Mouse (Mus musculus) C2C12 (cell line): ENCODE data around the gene Sbf2. TPM values are rescaled to one million over a fixed set of nuclear protein-coding genes. Genes with fewer than 3 reads are reported as not detected.

Experiments used
- H3K27me3 ChIP-seq: one replicate; pipeline ENCODE4 v1.6.1; 2011; ENCODE audit not compliant: control insufficient read depth, insufficient read depth, insufficient read length
- H3K36me3 ChIP-seq: one replicate; pipeline ENCODE4 v1.6.1; 2011; ENCODE audit not compliant: control insufficient read depth, insufficient read depth
- H3K4me3 ChIP-seq: one replicate; pipeline ENCODE4 v1.5.1; 2011; ENCODE audit warnings: mild to moderate bottlenecking, control low read depth; ENCODE audit not compliant: poor library complexity, insufficient read depth, severe bottlenecking
- H3K79me2 ChIP-seq: one replicate; pipeline ENCODE4 v1.6.1; 2011; ENCODE audit not compliant: control insufficient read depth, insufficient read depth
- H3K79me3 ChIP-seq: one replicate; pipeline ENCODE4 v1.6.1; 2011; ENCODE audit warnings: low read depth, control low read depth
- H3ac ChIP-seq: one replicate; pipeline ENCODE3; 2011; ENCODE audit warnings: low read depth; ENCODE audit not compliant: control insufficient read depth, insufficient read length
- CEBPB ChIP-seq: IDR thresholded peaks from one replicate; pipeline ENCODE4 v1.6.1; 2011; ENCODE audit warnings: low read depth, mild to moderate bottlenecking, control low read depth, moderate library complexity
- CTCF ChIP-seq: IDR thresholded peaks from one replicate; pipeline ENCODE4 v1.5.1; 2011; ENCODE audit not compliant: control insufficient read depth, insufficient read depth, insufficient read length
- FOSL1 ChIP-seq: IDR thresholded peaks from one replicate; pipeline ENCODE4 v1.8.0; 2011; ENCODE audit warnings: mild to moderate bottlenecking, low read length; ENCODE audit not compliant: poor library complexity, insufficient read depth, severe bottlenecking
- MAX ChIP-seq: IDR thresholded peaks from one replicate; pipeline ENCODE4 v1.6.1; 2011; ENCODE audit warnings: mild to moderate bottlenecking, control low read depth
- MYOD1 ChIP-seq: IDR thresholded peaks from one replicate; pipeline ENCODE4 v1.6.1; 2011; ENCODE audit warnings: low read depth; ENCODE audit not compliant: control insufficient read depth, insufficient read length
- MYOG ChIP-seq: IDR thresholded peaks from one replicate; pipeline ENCODE4 v1.6.1; 2011; ENCODE audit not compliant: control insufficient read depth, insufficient read length; ENCODE audit errors: extremely low read depth
- USF1 ChIP-seq: IDR thresholded peaks from one replicate; pipeline ENCODE4 v1.6.1; 2011; ENCODE audit warnings: low read depth, mild to moderate bottlenecking, control low read depth, moderate library complexity
- polyA plus RNA-seq: library from polyadenylated mRNA; unstranded; fragments of >200 nt; fragmentation: generic; extraction: Trizol; gene quantifications from one replicate; pipeline ENCODE4 v1.2.1, GENCODE M21; 2012; ENCODE audit warnings: missing spikeins

Sbf2 gene
- polyA plus RNA-seq, 1 experiment, result 7.5 TPM

DNA sequence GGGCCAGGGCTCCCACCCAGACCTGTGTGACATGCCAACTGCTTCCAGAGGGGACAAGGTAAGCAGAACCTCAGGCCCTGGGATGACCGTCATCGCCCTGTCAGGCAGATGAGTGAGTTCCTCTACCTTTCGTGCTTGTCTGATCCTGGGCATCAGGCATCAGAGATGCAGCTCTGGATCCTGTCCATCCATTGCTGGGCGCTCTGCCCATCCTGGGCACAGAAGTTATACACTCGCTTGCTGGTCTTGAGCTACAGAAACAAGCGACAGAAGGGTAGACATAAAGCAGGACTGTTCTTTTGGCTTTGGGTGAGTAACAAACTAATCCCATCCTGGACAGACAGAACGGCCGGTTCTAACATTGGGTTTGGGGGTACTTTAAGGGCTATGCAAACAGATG, 305.5 kb downstream of the Sbf2 start:
- H3K27me3 ChIP-seq, result no peaks in the 10 kb centered on the region
- no peaks in the 10 kb centered on the region for H3K36me3 ChIP-seq
- TF ChIP-seq FOSL1 (no peak), MAX (no peak), MYOD1 (no peak), MYOG (no peak), CTCF (no peak), USF1 (no peak), CEBPB (no peak)
- H3ac ChIP-seq, result no peak overlapping the region
- H3K4me3 ChIP-seq, result no peak overlapping the region
- H3K79me2 ChIP-seq, result no peaks in the 10 kb centered on the region
- no peaks in the 10 kb centered on the region for H3K79me3 ChIP-seq

DNA sequence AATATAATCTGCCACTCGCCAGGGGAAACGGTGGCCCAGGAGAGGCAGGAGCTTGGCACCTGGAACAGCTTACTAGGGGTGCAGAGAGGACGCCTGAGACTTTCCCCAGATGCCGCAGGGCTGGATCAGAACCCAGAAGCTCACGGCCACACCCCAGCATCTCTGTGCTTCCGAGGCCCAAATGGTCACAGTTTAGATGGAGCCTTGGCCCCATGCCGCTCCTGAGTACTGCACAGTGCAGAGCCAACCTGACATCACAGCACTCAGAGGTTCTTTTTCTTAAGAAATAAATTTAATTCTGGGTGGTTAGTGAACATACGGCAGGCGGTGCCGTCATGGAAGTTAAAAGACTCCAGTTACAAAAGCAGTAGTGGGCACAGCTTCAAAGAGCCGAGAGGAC, 307.0 kb downstream of the Sbf2 start:
- no peaks in the 10 kb centered on the region for H3K79me2 ChIP-seq
- H3K4me3 ChIP-seq, result no peak overlapping the region
- no peaks in the 10 kb centered on the region for H3K36me3 ChIP-seq
- no peak overlapping the region for H3ac ChIP-seq
- TF ChIP-seq CTCF (no peak), USF1 (no peak), MYOG (no peak), MYOD1 (no peak), CEBPB (no peak), FOSL1 (no peak), MAX (no peak)
- H3K79me3 ChIP-seq, result no peaks in the 10 kb centered on the region
- no peaks in the 10 kb centered on the region for H3K27me3 ChIP-seq

DNA sequence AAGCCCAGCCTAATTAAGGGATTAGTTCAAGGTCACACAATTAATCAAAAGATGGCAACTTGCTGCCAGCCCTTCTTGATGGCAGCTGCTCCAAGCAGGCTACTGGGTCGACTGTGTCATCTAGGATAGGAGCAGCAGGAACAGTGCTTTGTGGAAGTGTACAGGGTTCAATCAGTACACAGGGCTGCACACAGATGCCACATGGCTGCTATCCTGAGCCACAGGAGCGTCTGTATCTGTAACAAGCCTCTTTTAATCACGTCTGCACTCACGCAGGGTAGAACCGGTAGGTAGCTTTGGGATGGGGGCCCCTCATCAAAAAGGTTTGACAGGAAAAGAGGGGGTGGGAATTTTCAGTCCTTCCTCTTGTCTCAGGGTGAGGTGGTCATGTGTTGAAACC, 308.4 kb downstream of the Sbf2 start:
- Histone ChIP-seq H3K4me3 (no peak overlapping the region), H3ac (no peak overlapping the region), H3K79me2 (no peaks in the 10 kb centered on the region), H3K27me3 (no peaks in the 10 kb centered on the region), H3K36me3 (no peaks in the 10 kb centered on the region), H3K79me3 (no peaks in the 10 kb centered on the region)
- no peak for TF ChIP-seq CEBPB

DNA sequence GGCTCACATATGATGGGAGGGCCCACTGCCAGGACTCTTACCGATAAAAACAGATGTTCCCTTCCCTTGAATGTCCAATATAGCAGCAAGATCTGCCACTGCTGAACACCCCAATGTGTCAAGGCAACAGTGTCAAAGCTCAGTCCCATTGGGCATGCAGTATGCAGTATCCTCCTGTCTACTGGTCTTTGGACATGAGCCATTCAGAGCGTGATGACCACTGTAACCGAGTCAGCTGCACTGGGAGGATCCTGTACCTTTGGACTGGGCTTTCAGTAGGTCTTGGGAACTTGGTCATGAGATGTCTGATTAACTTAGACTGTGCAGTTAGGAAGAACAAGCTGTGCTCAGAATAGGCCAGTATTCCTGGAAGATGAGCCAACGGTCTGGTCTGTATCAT, 309.2 kb downstream of the Sbf2 start:
- no peaks in the 10 kb centered on the region for H3K79me3 ChIP-seq
- TF ChIP-seq USF1, result no peak
- TF ChIP-seq MAX, result no peak
- TF ChIP-seq FOSL1, result no peak
- TF ChIP-seq CTCF, result no peak
- no peak for TF ChIP-seq MYOD1
- no peak for TF ChIP-seq MYOG
- no peak for TF ChIP-seq CEBPB
- no peaks in the 10 kb centered on the region for H3K27me3 ChIP-seq
- H3ac ChIP-seq, result no peak overlapping the region
- H3K79me2 ChIP-seq, result no peaks in the 10 kb centered on the region
- no peak overlapping the region for H3K4me3 ChIP-seq
- no peaks in the 10 kb centered on the region for H3K36me3 ChIP-seq

DNA sequence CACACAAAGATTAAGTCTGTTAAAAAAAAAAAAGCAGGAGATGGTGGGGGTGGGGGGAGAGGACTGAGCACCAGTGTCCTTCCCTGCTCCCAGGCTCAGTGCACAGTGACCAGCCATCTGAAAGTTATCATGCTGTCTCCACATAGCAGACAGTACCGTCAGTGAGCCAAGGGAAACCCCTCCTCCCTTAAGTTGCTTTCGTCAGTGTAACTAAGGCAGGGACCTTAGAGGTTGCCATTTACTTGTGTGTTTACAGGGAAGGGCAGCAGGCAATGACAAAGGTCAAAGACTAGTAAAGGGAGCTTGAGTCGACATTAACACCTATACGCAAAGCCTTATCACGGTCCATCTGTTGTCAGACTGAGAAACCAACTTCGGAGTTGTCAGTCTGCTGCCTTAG, 311.8 kb downstream of the Sbf2 start:
- Histone ChIP-seq H3K79me2 (no peaks in the 10 kb centered on the region), H3ac (no peak overlapping the region), H3K4me3 (no peak overlapping the region), H3K79me3 (no peaks in the 10 kb centered on the region), H3K36me3 (no peaks in the 10 kb centered on the region), H3K27me3 (no peaks in the 10 kb centered on the region)
- TF ChIP-seq MYOG (no peak), USF1 (no peak), MAX (no peak), CEBPB (no peak), FOSL1 (no peak), CTCF (no peak), MYOD1 (no peak)

- Histone ChIP-seq H3K4me3 (no peak overlapping the region), H3K27me3 (no peaks in the 10 kb centered on the region), H3K79me2 (no peaks in the 10 kb centered on the region), H3K79me3 (no peaks in the 10 kb centered on the region), H3ac (no peak overlapping the region), H3K36me3 (no peaks in the 10 kb centered on the region)
- TF ChIP-seq MAX, result no peak
- TF ChIP-seq MYOG, result no peak
- TF ChIP-seq FOSL1, result no peak
- no peak for TF ChIP-seq CEBPB
- TF ChIP-seq MYOD1, result no peak
- no peak for TF ChIP-seq CTCF
- TF ChIP-seq USF1, result no peak
Measured at GRCm38 (mm10) chr7:110298739-110299410, 315.8 kb downstream of the Sbf2 start.
